Mouse (Mus musculus) MEL (cell line): ENCODE data around the gene Col6a5. TPM values are rescaled to one million over a fixed set of nuclear protein-coding genes. Genes with fewer than 3 reads are reported as not detected.
A peak's percentile ranks its signal among the peaks of the same experiment; 100 is the strongest.

Experiments
- DNase-seq: peaks from one replicate; pipeline ENCODE4 v3.0.0; 2011; ENCODE audit warnings: low read depth, low spot score
- H3K27ac ChIP-seq: 2 replicates; pipeline ENCODE4 v1.5.1; 2012; ENCODE audit warnings: low read depth, mild to moderate bottlenecking, control low read depth, low read length, moderate library complexity; ENCODE audit not compliant: control insufficient read depth
- H3K27me3 ChIP-seq, 2 experiments: fragments of 150-350 bp in 1 of 2; sonication (generic) in 1 of 2; 2 replicates each; pipeline ENCODE4 v1.6.1; 2012; ENCODE audit warnings: low read length in 2 of 2, mild to moderate bottlenecking in 2 of 2, improper control_type of control experiment in 1 of 2, moderate library complexity in 1 of 2; ENCODE audit not compliant: insufficient read depth in 2 of 2, control insufficient read depth in 1 of 2
- H3K36me3 ChIP-seq, 2 experiments: 2 replicates each; pipeline ENCODE4 v1.6.1; 2012 to 2014; ENCODE audit warnings: low read length in 2 of 2, improper control_type of control experiment in 1 of 2, inconsistent platforms in 1 of 2, mild to moderate bottlenecking in 1 of 2; ENCODE audit not compliant: insufficient read depth in 2 of 2, control insufficient read depth in 1 of 2
- H3K4me1 ChIP-seq, 2 experiments: fragments of 150-350 bp in 1 of 2; sonication (generic) in 1 of 2; 2 replicates each; pipeline ENCODE4 v1.6.1; 2012; ENCODE audit warnings: low read length in 2 of 2, improper control_type of control experiment in 1 of 2, mild to moderate bottlenecking in 1 of 2; ENCODE audit not compliant: insufficient read depth in 2 of 2, control insufficient read depth in 1 of 2
- H3K4me3 ChIP-seq, 2 experiments: fragments of 150-350 bp in 1 of 2; sonication (generic) in 1 of 2; 2 replicates each; pipeline ENCODE4 v1.5.1; 2012; ENCODE audit warnings: low read depth in 2 of 2, low read length in 2 of 2, mild to moderate bottlenecking in 2 of 2, moderate library complexity in 2 of 2, control low read depth in 1 of 2, improper control_type of control experiment in 1 of 2; ENCODE audit not compliant: control insufficient read depth in 1 of 2, insufficient read depth in 1 of 2
- H3K79me2 ChIP-seq: 2 replicates; pipeline ENCODE4 v1.6.1; 2012; ENCODE audit warnings: mild to moderate bottlenecking, low read length, moderate library complexity; ENCODE audit not compliant: control insufficient read depth, poor library complexity, insufficient read depth
- H3K9ac ChIP-seq: 2 replicates; pipeline ENCODE4 v1.6.1; 2012; ENCODE audit warnings: low read depth, mild to moderate bottlenecking, control low read depth, low read length, moderate library complexity; ENCODE audit not compliant: control insufficient read depth, poor library complexity, severe bottlenecking
- H3K9me3 ChIP-seq: fragments of 150-350 bp; sonication (generic); replicated peaks from 2 replicates; pipeline ENCODE4 v1.6.1; 2012; ENCODE audit warnings: mild to moderate bottlenecking, low read length, improper control_type of control experiment, moderate library complexity; ENCODE audit not compliant: insufficient read depth
- CTCF ChIP-seq, 3 experiments: IDR thresholded peaks in 2 of 3; conservative IDR thresholded peaks in 1 of 3; 2 replicates each; pipeline ENCODE4 v1.5.1; 2011 to 2012; ENCODE audit warnings: low read length in 3 of 3, low read depth in 2 of 3, mild to moderate bottlenecking in 2 of 3, improper control_type of control experiment in 1 of 3, inconsistent platforms in 1 of 3, mixed read lengths in 1 of 3, moderate library complexity in 1 of 3; ENCODE audit not compliant: control insufficient read depth in 1 of 3, insufficient read depth in 1 of 3, poor library complexity in 1 of 3, severe bottlenecking in 1 of 3
- HCFC1 ChIP-seq: IDR thresholded peaks from 2 replicates; pipeline ENCODE4 v1.6.1; 2012; ENCODE audit warnings: low read depth, mild to moderate bottlenecking, inconsistent platforms, low read length, improper control_type of control experiment, moderate library complexity
- KAT2A ChIP-seq: conservative IDR thresholded peaks from 2 replicates; pipeline ENCODE4 v1.6.1; 2012; ENCODE audit warnings: low read depth, low read length, improper control_type of control experiment, inconsistent platforms
- MAFK ChIP-seq: IDR thresholded peaks from 2 replicates; pipeline ENCODE4 v1.6.1; 2011; ENCODE audit warnings: low read depth, mild to moderate bottlenecking, low read length, improper control_type of control experiment, borderline replicate concordance
- MAX ChIP-seq: IDR thresholded peaks from 2 replicates; pipeline ENCODE4 v1.6.1; 2011; ENCODE audit warnings: low read length, improper control_type of control experiment
- MXI1 ChIP-seq: IDR thresholded peaks from 2 replicates; pipeline ENCODE4 v1.6.1; 2011; ENCODE audit warnings: mild to moderate bottlenecking, low read depth, low read length, improper control_type of control experiment
- POLR2AphosphoS2 ChIP-seq: IDR thresholded peaks from 2 replicates; pipeline ENCODE4 v1.6.1; 2011; ENCODE audit warnings: low read length, improper control_type of control experiment
- SIN3A ChIP-seq: IDR thresholded peaks from 2 replicates; pipeline ENCODE4 v1.6.1; 2012; ENCODE audit warnings: low read length, improper control_type of control experiment, inconsistent platforms
- TAL1 ChIP-seq: IDR thresholded peaks from 2 replicates; pipeline ENCODE4 v1.6.1; 2012; ENCODE audit warnings: mild to moderate bottlenecking, inconsistent platforms, low read length, moderate library complexity, mixed read lengths
- USF1 ChIP-seq: IDR thresholded peaks from 2 replicates; pipeline ENCODE4 v1.6.1; 2014; ENCODE audit warnings: low read depth, mild to moderate bottlenecking, inconsistent platforms, low read length, improper control_type of control experiment, moderate library complexity
- polyA plus RNA-seq, 2 experiments: library from polyadenylated mRNA; stranded (reverse) in 1 of 2; unstranded in 1 of 2; fragments of >175 nt in 1 of 2; fragments of >200 nt in 1 of 2; gene quantifications; 2 replicates each; pipeline versions ENCODE4 v1.2.1 to v1.2.4; 2012; ENCODE audit warnings: low replicate concordance in 2 of 2, low read depth in 1 of 2; ENCODE audit not compliant: insufficient read length in 2 of 2, insufficient read depth in 1 of 2, missing spikeins in 1 of 2
- total RNA-seq: library from RNA; depleted of rRNA; stranded (reverse); fragments of 300-350 nt; gene quantifications from 2 replicates; pipeline ENCODE4 v1.2.3, GENCODE M21; 2012

Gene Col6a5
- total and polyA plus RNA-seq, 3 experiments: not detected

DNA sequence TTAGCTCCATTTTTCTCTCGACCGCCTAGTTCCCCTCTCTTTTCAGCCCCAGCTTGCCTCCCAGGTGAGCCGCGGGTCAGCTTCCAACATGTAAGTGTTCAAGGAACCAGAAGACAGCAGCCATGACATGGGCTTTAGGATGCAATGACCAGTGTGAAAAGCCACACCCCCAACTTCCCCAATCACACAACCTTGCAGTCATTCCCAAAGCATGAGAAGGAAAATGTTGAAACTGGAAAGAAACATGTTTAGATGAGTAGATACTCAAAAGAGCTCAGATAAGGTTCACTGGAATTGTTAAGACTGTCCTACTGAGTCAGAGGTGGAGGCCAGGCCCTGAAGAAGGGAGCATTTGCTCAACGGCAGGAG, 121.3 kb downstream of the Col6a5 start:
- H3K79me2 ChIP-seq: no peaks in the 10 kb centered on the region
- no peaks in the 10 kb centered on the region for H3K9me3 ChIP-seq
- H3K4me1 ChIP-seq: no peaks in the 10 kb centered on the region
- no peak overlapping the region for H3K9ac ChIP-seq
- H3K27me3 ChIP-seq: no peaks in the 10 kb centered on the region
- H3K36me3 ChIP-seq: no peaks in the 10 kb centered on the region
- DNase-seq: no peak
- H3K27ac ChIP-seq: no peak overlapping the region
- no peak for TF ChIP-seq USF1
- TF ChIP-seq TAL1: no peak
- TF ChIP-seq SIN3A: no peak
- TF ChIP-seq MAFK: no peak
- TF ChIP-seq POLR2AphosphoS2: no peak
- no peak for TF ChIP-seq MAX
- H3K4me3 ChIP-seq: no peak overlapping the region

DNA sequence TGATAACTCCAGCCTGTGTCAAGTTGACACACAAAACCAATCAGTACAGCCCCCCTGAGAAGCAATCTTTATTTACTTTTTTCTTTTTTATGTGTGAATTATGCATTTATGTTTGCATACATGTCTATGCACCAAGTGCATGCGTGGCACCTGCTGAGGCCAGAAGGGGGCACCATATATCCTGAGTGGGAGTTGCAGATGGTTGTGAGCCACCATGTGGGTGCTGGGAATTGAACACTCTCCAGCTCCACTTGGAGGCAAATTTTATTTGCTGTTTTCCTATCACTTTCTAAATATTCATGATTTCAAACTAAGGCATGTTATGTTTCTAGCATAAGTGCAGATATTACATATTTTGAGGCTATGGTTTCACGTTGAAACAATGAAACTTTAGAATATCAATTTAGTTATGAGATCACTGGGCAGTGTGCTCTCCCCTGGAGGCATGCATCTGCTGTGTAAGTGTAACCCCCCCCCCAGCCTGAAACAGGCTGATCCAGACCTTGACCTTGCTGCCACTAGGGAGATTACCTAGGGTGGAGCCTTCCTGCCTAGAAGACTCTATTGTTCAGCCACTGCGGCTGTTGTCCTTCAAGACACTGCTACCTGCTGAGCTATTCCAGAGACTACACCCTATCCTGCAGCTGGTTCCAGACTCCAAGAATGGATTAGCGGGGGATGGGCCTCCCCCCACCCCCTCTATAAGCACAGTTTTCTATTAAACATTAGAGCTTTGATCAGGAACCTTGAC, 121.9 kb downstream of the Col6a5 start:
- Histone ChIP-seq H3K27ac (no peak overlapping the region), H3K27me3 (no peaks in the 10 kb centered on the region), H3K79me2 (no peaks in the 10 kb centered on the region), H3K9me3 (no peaks in the 10 kb centered on the region), H3K9ac (no peak overlapping the region), H3K36me3 (no peaks in the 10 kb centered on the region), H3K4me1 (no peaks in the 10 kb centered on the region), H3K4me3 (no peak overlapping the region)
- no peak for TF ChIP-seq KAT2A
- TF ChIP-seq CTCF (IDR thresholded peaks at IDR 0.05 in 2 of 3, conservative IDR thresholded peaks at IDR 0.05 in 1 of 3; ENCODE audit: control insufficient read depth in 1 of 3, insufficient read depth in 1 of 3, low read depth in 2 of 3, low read length in 3 of 3, poor library complexity in 1 of 3, severe bottlenecking in 1 of 3): peak in 2 of 3 experiments; percentile 0 to 11; a peak in 1 of 6 replicates
- no peak for DNase-seq

DNA sequence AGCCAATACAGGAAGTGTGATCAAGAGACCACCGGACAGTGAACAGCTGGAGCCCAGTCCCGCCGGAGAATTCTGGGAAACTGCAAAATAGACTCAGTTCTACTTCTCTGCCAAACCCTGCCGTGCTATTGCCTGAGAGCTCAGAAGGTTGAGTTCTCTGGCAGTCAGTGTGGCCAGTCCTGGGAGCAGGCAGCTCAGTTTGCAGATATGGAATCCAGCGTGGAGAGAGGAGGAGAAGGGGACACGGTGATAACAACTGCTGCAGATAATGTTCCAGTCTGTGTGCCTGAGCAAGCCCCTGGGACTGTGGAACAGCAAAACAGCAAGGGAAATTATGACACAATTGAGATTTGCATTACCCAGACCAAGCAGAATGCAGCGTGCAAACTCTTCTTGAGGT, 124.9 kb downstream of the Col6a5 start:
- DNase-seq: no peak
- Histone ChIP-seq H3K36me3 (no peaks in the 10 kb centered on the region), H3K9me3 (no peaks in the 10 kb centered on the region), H3K4me1 (no peaks in the 10 kb centered on the region), H3K4me3 (no peak overlapping the region), H3K27me3 (no peaks in the 10 kb centered on the region), H3K79me2 (no peaks in the 10 kb centered on the region), H3K9ac (no peak overlapping the region), H3K27ac (no peak overlapping the region)
- TF ChIP-seq MXI1 (no peak), HCFC1 (no peak)
